Mouse (Mus musculus) small intestine, adult 2 months (tissue): ENCODE measurements at regions not wholly inside any gene's neighbourhood (a gene's known extent, or its start where the extent isn't known, plus 50 kb on each side); places are given as distances from the start of the nearest gene placed in this dataset.

Experiments used
- H3K27ac ChIP-seq: fragments of 200-500 bp; 2 replicates; pipeline ENCODE4 v1.5.1; 2012; ENCODE audit warnings: low read depth, low read length, control low read depth, inconsistent platforms; ENCODE audit not compliant: insufficient read depth
- H3K27me3 ChIP-seq: fragments of 200-500 bp; 2 replicates; pipeline ENCODE4 v1.6.1; 2012; ENCODE audit warnings: mild to moderate bottlenecking, moderate library complexity, low read length, inconsistent platforms; ENCODE audit not compliant: control insufficient read depth, insufficient read depth
- H3K36me3 ChIP-seq: fragments of 200-500 bp; 2 replicates; pipeline ENCODE4 v1.6.1; 2012; ENCODE audit warnings: mild to moderate bottlenecking, low read length, control low read depth, inconsistent platforms; ENCODE audit not compliant: control insufficient read depth, insufficient read depth
- H3K4me1 ChIP-seq: fragments of 200-500 bp; 2 replicates; pipeline ENCODE4 v1.6.1; 2012; ENCODE audit warnings: low read length, inconsistent platforms, mixed read lengths; ENCODE audit not compliant: control insufficient read depth, insufficient read depth, insufficient read length
- H3K4me3 ChIP-seq: fragments of 200-500 bp; 2 replicates; pipeline ENCODE4 v1.5.1; 2012; ENCODE audit warnings: low read depth, mild to moderate bottlenecking, control low read depth, inconsistent platforms, low read length, moderate library complexity
- CTCF ChIP-seq: fragments of 200-500 bp; IDR thresholded peaks from 2 replicates; pipeline ENCODE4 v1.5.1; 2012; ENCODE audit warnings: low read depth, mild to moderate bottlenecking, control low read depth, inconsistent platforms, low read length, moderate library complexity, mixed read lengths; ENCODE audit not compliant: insufficient replicate concordance, insufficient read length; ENCODE audit errors: extremely low read depth
- POLR2A ChIP-seq: fragments of 200-500 bp; IDR thresholded peaks from 2 replicates; pipeline ENCODE4 v1.6.1; 2012; ENCODE audit warnings: low read depth, mild to moderate bottlenecking, control low read depth, inconsistent platforms, low read length, moderate library complexity
- whole genome bisulfite sequencing: fragments of 180-500 bp; shearing (Covaris S2); methylation state at CpG from one replicate; pipeline ENCODE4 v1.1.7; 2018; 5-methylcytosine and 5-hydroxymethylcytosine counted together

GRCm38 (mm10) chr16:12890094-12890493 lies 219.4 kb upstream of the Ercc4 start:
- TF ChIP-seq CTCF (no peak), POLR2A (no peak)
- Histone ChIP-seq H3K4me1 (no peaks in the 10 kb centered on the region), H3K27me3 (no peaks in the 10 kb centered on the region), H3K36me3 (no peaks in the 10 kb centered on the region), H3K4me3 (no peak overlapping the region), H3K27ac (no peak overlapping the region)
- 86% methylated on average over 1 of the region's 1 CpGs for WGBS

- H3K36me3 ChIP-seq, result no peaks in the 10 kb centered on the region
- TF ChIP-seq CTCF, result no peak
- TF ChIP-seq POLR2A, result no peak
- 59% methylated on average over 3 of the region's 3 CpGs for WGBS
Observed at GRCm38 (mm10) chr16:12890545-12890944, 218.9 kb upstream of the Ercc4 start.

GRCm38 (mm10) chr16:12892658-12893305 lies 216.7 kb upstream of the Ercc4 start:
- no peak for TF ChIP-seq CTCF
- no peak for TF ChIP-seq POLR2A
- Histone ChIP-seq H3K4me1 (no peaks in the 10 kb centered on the region), H3K4me3 (no peak overlapping the region), H3K36me3 (no peaks in the 10 kb centered on the region), H3K27me3 (no peaks in the 10 kb centered on the region; the same call in 1 of the 2 replicates), H3K27ac (no peak overlapping the region)
- 72% methylated on average over 7 of the region's 7 CpGs for WGBS

More at GRCm38 (mm10) chr16:12890545-12890944, 218.9 kb upstream of the Ercc4 start:
- H3K4me3 ChIP-seq, result no peak overlapping the region
- H3K27me3 ChIP-seq, result no peaks in the 10 kb centered on the region
- H3K4me1 ChIP-seq, result no peaks in the 10 kb centered on the region
- no peak overlapping the region for H3K27ac ChIP-seq

GRCm38 (mm10) chr16:12897267-12897666 lies 212.2 kb upstream of the Ercc4 start:
- no peak for TF ChIP-seq CTCF
- TF ChIP-seq POLR2A, result no peak

GRCm38 (mm10) chr16:12900670-12901069 lies 208.8 kb upstream of the Ercc4 start:
- 71% methylated on average over 8 of the region's 8 CpGs for WGBS
- Histone ChIP-seq H3K4me1 (no peaks in the 10 kb centered on the region), H3K27me3 (no peaks in the 10 kb centered on the region; the same call in 1 of the 2 replicates), H3K36me3 (no peaks in the 10 kb centered on the region), H3K27ac (no peak overlapping the region), H3K4me3 (no peak overlapping the region)
- TF ChIP-seq CTCF, result no peak
- no peak for TF ChIP-seq POLR2A

More at GRCm38 (mm10) chr16:12897267-12897666, 212.2 kb upstream of the Ercc4 start:
- WGBS, result 65% methylated on average over 1 of the region's 1 CpGs
- Histone ChIP-seq H3K36me3 (no peaks in the 10 kb centered on the region), H3K27ac (no peak overlapping the region), H3K4me3 (no peak overlapping the region), H3K27me3 (no peaks in the 10 kb centered on the region; the same call in 1 of the 2 replicates), H3K4me1 (no peaks in the 10 kb centered on the region)

GRCm38 (mm10) chr16:12901096-12901995 lies 208.1 kb upstream of the Ercc4 start:
- Histone ChIP-seq H3K27me3 (no peaks in the 10 kb centered on the region; the same call in 1 of the 2 replicates), H3K4me3 (no peak overlapping the region), H3K27ac (no peak overlapping the region), H3K36me3 (no peaks in the 10 kb centered on the region), H3K4me1 (no peaks in the 10 kb centered on the region)
- 78% methylated on average over 9 of the region's 9 CpGs for WGBS
- no peak for TF ChIP-seq POLR2A
- no peak for TF ChIP-seq CTCF

GRCm38 (mm10) chr16:12901996-12902319 lies 207.5 kb upstream of the Ercc4 start:
- no peak for TF ChIP-seq POLR2A
- TF ChIP-seq CTCF, result no peak
- no peaks in the 10 kb centered on the region; the same call in 1 of the 2 replicates for H3K27me3 ChIP-seq

More at GRCm38 (mm10) chr16:12901996-12902319, 207.5 kb upstream of the Ercc4 start:
- Histone ChIP-seq H3K4me1 (no peaks in the 10 kb centered on the region), H3K36me3 (no peaks in the 10 kb centered on the region), H3K27ac (no peak overlapping the region), H3K4me3 (no peak overlapping the region)
